Mouse (Mus musculus): Measurements from ENCODE around the gene Itga6.

DNA sequence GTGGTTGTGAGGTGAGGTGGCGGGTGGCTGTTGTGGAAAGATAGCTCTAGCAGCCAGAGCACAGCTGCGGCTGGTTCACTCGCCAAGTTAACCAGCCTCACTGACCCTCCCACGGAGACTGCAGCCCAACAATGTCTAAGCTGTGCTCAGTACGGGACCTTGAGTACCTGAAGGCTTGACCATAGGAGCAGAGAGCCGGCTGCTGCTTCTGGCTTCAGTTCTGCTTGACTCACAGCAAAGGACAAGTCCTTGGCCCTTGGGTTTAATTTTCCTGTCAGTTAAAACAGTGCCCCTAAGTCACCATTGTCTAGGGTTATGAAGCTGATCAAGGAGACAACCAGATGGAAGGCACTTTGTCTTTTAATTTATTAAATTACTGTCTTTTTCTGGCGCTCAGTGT lies 89.0 kb downstream of the Itga6 start:
- TF ChIP-seq GATA1 (IDR thresholded peaks at IDR 0.05; ENCODE audit: low read length) (no peak), TAL1 (IDR thresholded peaks at IDR 0.05; ENCODE audit: low read length) (no peak)
